Mouse (Mus musculus): ENCODE results near the gene Aes. TPM values are rescaled to one million over a fixed set of nuclear protein-coding genes. Genes with fewer than 3 reads are reported as not detected.
A peak's percentile ranks its signal among the peaks of the same experiment; 100 is the strongest.

Aes gene
- polyA plus RNA-seq, 1 experiment from 2014 or later = 473 TPM

- H3K27ac ChIP-seq (ENCODE audit: low read length) = peak overlapping the region; percentile 12; the same call in 1 of the 2 replicates
- ATAC-seq = no peak
- 32% methylated on average over 6 of the region's 6 CpGs for WGBS
Measured at GRCm38 (mm10) chr10:81598871-81599270, 39.6 kb downstream of the Aes start.

GRCm38 (mm10) chr10:81599630-81600029 is 40.3 kb downstream of the Aes start:
- Histone ChIP-seq H3K9ac (ENCODE audit: low read depth, low read length) (no peak overlapping the region), H3K4me1 (ENCODE audit: control insufficient read depth, insufficient read depth, low read length) (peaks cover 52% of the 10 kb centered on the region), H3K4me2 (ENCODE audit: low read depth, low read length) (no peak overlapping the region), H3K4me3 (ENCODE audit: low read length) (no peak overlapping the region), H3K27ac (ENCODE audit: low read length) (no peak overlapping the region), H3K9me3 (ENCODE audit: control insufficient read depth, low read length) (no peaks in the 10 kb centered on the region), H3K36me3 (ENCODE audit: control insufficient read depth, insufficient read depth, low read length) (no peaks in the 10 kb centered on the region), H3K27me3 (replicated peaks; ENCODE audit: control insufficient read depth, insufficient read depth, low read length) (no peaks in the 10 kb centered on the region)
- 67% methylated on average over 5 of the region's 5 CpGs for WGBS
- no peak for ATAC-seq

More at GRCm38 (mm10) chr10:81598871-81599270, 39.6 kb downstream of the Aes start:
- H3K9me3 ChIP-seq (ENCODE audit: control insufficient read depth, low read length) = no peaks in the 10 kb centered on the region
- no peak overlapping the region for H3K9ac ChIP-seq (ENCODE audit: low read depth, low read length)
- no peak overlapping the region for H3K4me3 ChIP-seq (ENCODE audit: low read length)
- H3K4me2 ChIP-seq (ENCODE audit: low read depth, low read length) = no peak overlapping the region
- H3K27me3 ChIP-seq (replicated peaks; ENCODE audit: control insufficient read depth, insufficient read depth, low read length) = 0 out of 2 replicates have a peak, but pooled peaks cover 4% of the 10 kb centered on the region
- H3K36me3 ChIP-seq (ENCODE audit: control insufficient read depth, insufficient read depth, low read length) = no peaks in the 10 kb centered on the region
- peaks cover 51% of the 10 kb centered on the region for H3K4me1 ChIP-seq (ENCODE audit: control insufficient read depth, insufficient read depth, low read length)

- Histone ChIP-seq H3K9me3 (ENCODE audit: control insufficient read depth, low read length) (no peaks in the 10 kb centered on the region), H3K4me3 (ENCODE audit: low read length) (no peak overlapping the region), H3K4me2 (ENCODE audit: low read depth, low read length) (no peak overlapping the region), H3K27ac (ENCODE audit: low read length) (no peak overlapping the region), H3K4me1 (ENCODE audit: control insufficient read depth, insufficient read depth, low read length) (peaks cover 55% of the 10 kb centered on the region), H3K9ac (ENCODE audit: low read depth, low read length) (no peak overlapping the region), H3K36me3 (ENCODE audit: control insufficient read depth, insufficient read depth, low read length) (no peaks in the 10 kb centered on the region), H3K27me3 (replicated peaks; ENCODE audit: control insufficient read depth, insufficient read depth, low read length) (no peaks in the 10 kb centered on the region)
- 54% methylated on average over 10 of the region's 10 CpGs for WGBS
- no peak for ATAC-seq
Measured at GRCm38 (mm10) chr10:81600096-81600495, 40.8 kb downstream of the Aes start.

GRCm38 (mm10) chr10:81600738-81601203 is 41.5 kb downstream of the Aes start, which contains the start of gene Tle6:
Tle6 (minus strand) TSS chr10:81601073.
- WGBS = under 1% methylated on average over 27 of the region's 28 CpGs
- Histone ChIP-seq H3K4me2 (ENCODE audit: low read depth, low read length) (peak within 1 kb of the TSS; percentile 62), H3K36me3 (ENCODE audit: control insufficient read depth, insufficient read depth, low read length) (no peaks in the 10 kb centered on the region), H3K9ac (ENCODE audit: low read depth, low read length) (peak within 1 kb of the TSS; percentile 52), H3K9me3 (ENCODE audit: control insufficient read depth, low read length) (no peaks in the 10 kb centered on the region), H3K27me3 (replicated peaks; ENCODE audit: control insufficient read depth, insufficient read depth, low read length) (no peaks in the 10 kb centered on the region), H3K4me3 (ENCODE audit: low read length) (peak within 1 kb of the TSS; percentile 31), H3K27ac (ENCODE audit: low read length) (peak within 1 kb of the TSS; percentile 52), H3K4me1 (ENCODE audit: control insufficient read depth, insufficient read depth, low read length) (peaks cover 50% of the 10 kb centered on the region)
- ATAC-seq = peak; percentile 80

- no peaks in the 10 kb centered on the region for H3K27me3 ChIP-seq (replicated peaks; ENCODE audit: control insufficient read depth, insufficient read depth, low read length)
- WGBS = 34% methylated on average over 7 of the region's 7 CpGs
- ATAC-seq = no peak
- H3K36me3 ChIP-seq (ENCODE audit: control insufficient read depth, insufficient read depth, low read length) = no peaks in the 10 kb centered on the region
- H3K4me1 ChIP-seq (ENCODE audit: control insufficient read depth, insufficient read depth, low read length) = peaks cover 44% of the 10 kb centered on the region
- no peaks in the 10 kb centered on the region for H3K9me3 ChIP-seq (ENCODE audit: control insufficient read depth, low read length)
- H3K9ac ChIP-seq (ENCODE audit: low read depth, low read length) = peak overlapping the region; percentile 52
- peak overlapping the region; percentile 62 for H3K4me2 ChIP-seq (ENCODE audit: low read depth, low read length)
- peak overlapping the region; percentile 27 for H3K4me3 ChIP-seq (ENCODE audit: low read length)
- peak overlapping the region; percentile 27; the same call in 1 of the 2 replicates for H3K27ac ChIP-seq (ENCODE audit: low read length)
Measured at GRCm38 (mm10) chr10:81601396-81601905, 42.2 kb downstream of the Aes start.

- H3K36me3 ChIP-seq (ENCODE audit: control insufficient read depth, insufficient read depth, low read length) = no peaks in the 10 kb centered on the region
- 19% methylated on average over 4 of the region's 4 CpGs for WGBS
- H3K27me3 ChIP-seq (replicated peaks; ENCODE audit: control insufficient read depth, insufficient read depth, low read length) = no peaks in the 10 kb centered on the region
- H3K4me3 ChIP-seq (ENCODE audit: low read length) = no peak overlapping the region
- H3K4me2 ChIP-seq (ENCODE audit: low read depth, low read length) = no peak overlapping the region
- no peaks in the 10 kb centered on the region for H3K9me3 ChIP-seq (ENCODE audit: control insufficient read depth, low read length)
- no peak overlapping the region for H3K27ac ChIP-seq (ENCODE audit: low read length)
- H3K4me1 ChIP-seq (ENCODE audit: control insufficient read depth, insufficient read depth, low read length) = peaks cover 35% of the 10 kb centered on the region
- no peak overlapping the region for H3K9ac ChIP-seq (ENCODE audit: low read depth, low read length)
- ATAC-seq = no peak
Measured at GRCm38 (mm10) chr10:81602741-81603151, 43.5 kb downstream of the Aes start.

GRCm38 (mm10) chr10:81604019-81604967 is 45.0 kb downstream of the Aes start:
- Histone ChIP-seq H3K27me3 (replicated peaks; ENCODE audit: control insufficient read depth, insufficient read depth, low read length) (no peaks in the 10 kb centered on the region), H3K4me1 (ENCODE audit: control insufficient read depth, insufficient read depth, low read length) (peaks cover 31% of the 10 kb centered on the region), H3K36me3 (ENCODE audit: control insufficient read depth, insufficient read depth, low read length) (no peaks in the 10 kb centered on the region), H3K9me3 (ENCODE audit: control insufficient read depth, low read length) (no peaks in the 10 kb centered on the region), H3K9ac (ENCODE audit: low read depth, low read length) (peak overlapping the region; percentile 44), H3K27ac (ENCODE audit: low read length) (no peak overlapping the region), H3K4me3 (ENCODE audit: low read length) (peak overlapping the region; percentile 4; the same call in 1 of the 2 replicates), H3K4me2 (ENCODE audit: low read depth, low read length) (peak overlapping the region; percentile 78)
- 70% methylated on average over 12 of the region's 12 CpGs for WGBS
- peak; percentile 0; the same call in 1 of the 2 replicates for ATAC-seq

- H3K4me1 ChIP-seq (ENCODE audit: control insufficient read depth, insufficient read depth, low read length) = peaks cover 29% of the 10 kb centered on the region
- peak overlapping the region; percentile 94 for H3K27ac ChIP-seq (ENCODE audit: low read length)
- WGBS = 18% methylated on average over 29 of the region's 29 CpGs
- H3K36me3 ChIP-seq (ENCODE audit: control insufficient read depth, insufficient read depth, low read length) = no peaks in the 10 kb centered on the region
- peak overlapping the region; percentile 66 for H3K9ac ChIP-seq (ENCODE audit: low read depth, low read length)
- H3K9me3 ChIP-seq (ENCODE audit: control insufficient read depth, low read length) = no peaks in the 10 kb centered on the region
- no peaks in the 10 kb centered on the region for H3K27me3 ChIP-seq (replicated peaks; ENCODE audit: control insufficient read depth, insufficient read depth, low read length)
- peak; percentile 47 for ATAC-seq
- peak overlapping the region; percentile 78 for H3K4me2 ChIP-seq (ENCODE audit: low read depth, low read length)
- H3K4me3 ChIP-seq (ENCODE audit: low read length) = peak overlapping the region; percentile 44
Measured at GRCm38 (mm10) chr10:81604968-81605665, 45.8 kb downstream of the Aes start.

GRCm38 (mm10) chr10:81605666-81605973 is 46.3 kb downstream of the Aes start:
- peak overlapping the region; percentile 44 for H3K4me3 ChIP-seq (ENCODE audit: low read length)
- H3K9ac ChIP-seq (ENCODE audit: low read depth, low read length) = peak overlapping the region; percentile 66
- peak overlapping the region; percentile 78 for H3K4me2 ChIP-seq (ENCODE audit: low read depth, low read length)
- H3K9me3 ChIP-seq (ENCODE audit: control insufficient read depth, low read length) = no peaks in the 10 kb centered on the region
- no peaks in the 10 kb centered on the region for H3K27me3 ChIP-seq (replicated peaks; ENCODE audit: control insufficient read depth, insufficient read depth, low read length)
- peak; percentile 5 for ATAC-seq
- H3K4me1 ChIP-seq (ENCODE audit: control insufficient read depth, insufficient read depth, low read length) = peaks cover 24% of the 10 kb centered on the region
- H3K27ac ChIP-seq (ENCODE audit: low read length) = peak overlapping the region; percentile 94
- WGBS = 2% methylated on average over 14 of the region's 14 CpGs
- H3K36me3 ChIP-seq (ENCODE audit: control insufficient read depth, insufficient read depth, low read length) = no peaks in the 10 kb centered on the region

Measured in intestine, embryonic 16.5 days (tissue).